Mouse (Mus musculus): ENCODE measurements around the gene Rpn1. TPM values are rescaled to one million over a fixed set of nuclear protein-coding genes. Genes with fewer than 3 reads are reported as not detected.

Gene Rpn1
- polyA plus RNA-seq, 1 experiment from 2014 or later, result 274 TPM

DNA sequence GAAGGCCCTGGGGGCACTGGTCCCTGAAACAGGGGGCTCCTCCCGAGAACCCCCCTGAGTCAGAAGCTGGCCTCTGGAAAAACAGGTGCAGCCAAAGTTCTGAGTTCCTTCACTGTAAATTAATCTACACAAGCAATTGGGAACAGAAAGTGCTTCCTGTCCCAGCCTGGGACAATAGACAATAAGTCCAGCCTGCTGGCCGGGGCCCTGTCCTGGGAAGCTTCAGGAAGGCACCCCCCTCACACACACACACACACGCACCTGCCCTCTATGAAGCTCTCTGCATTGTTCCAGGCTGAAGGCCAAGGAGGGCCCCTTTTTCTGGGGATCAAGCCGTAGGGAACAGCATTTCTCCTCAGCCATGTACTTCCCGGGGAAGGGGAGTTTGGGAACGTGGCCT lies 49.6 kb downstream of the Rpn1 start:
- WGBS, result 65% methylated on average over 6 of the region's 6 CpGs
- no peak overlapping the region for H3K4me2 ChIP-seq (ENCODE audit: low read depth, low read length, severe bottlenecking)
- no peaks in the 10 kb centered on the region for H3K9me3 ChIP-seq (ENCODE audit: control insufficient read depth, low read length)
- H3K27ac ChIP-seq (ENCODE audit: low read depth, low read length), result no peak overlapping the region
- H3K36me3 ChIP-seq (ENCODE audit: control insufficient read depth, insufficient read depth, low read length), result no peaks in the 10 kb centered on the region
- no peak overlapping the region for H3K9ac ChIP-seq (ENCODE audit: low read length)
- H3K27me3 ChIP-seq (ENCODE audit: control insufficient read depth, insufficient read depth, low read length), result no peaks in the 10 kb centered on the region
- H3K4me3 ChIP-seq (ENCODE audit: low read depth, low read length), result no peak overlapping the region
- ATAC-seq (replicated peaks; ENCODE audit: low FRiP score), result no peak
- DNase-seq (ENCODE audit: low spot score), result no peak
- peaks cover 4% of the 10 kb centered on the region; the same call in 1 of the 2 replicates for H3K4me1 ChIP-seq (replicated peaks; ENCODE audit: control insufficient read depth, insufficient read depth, low read length)

DNA sequence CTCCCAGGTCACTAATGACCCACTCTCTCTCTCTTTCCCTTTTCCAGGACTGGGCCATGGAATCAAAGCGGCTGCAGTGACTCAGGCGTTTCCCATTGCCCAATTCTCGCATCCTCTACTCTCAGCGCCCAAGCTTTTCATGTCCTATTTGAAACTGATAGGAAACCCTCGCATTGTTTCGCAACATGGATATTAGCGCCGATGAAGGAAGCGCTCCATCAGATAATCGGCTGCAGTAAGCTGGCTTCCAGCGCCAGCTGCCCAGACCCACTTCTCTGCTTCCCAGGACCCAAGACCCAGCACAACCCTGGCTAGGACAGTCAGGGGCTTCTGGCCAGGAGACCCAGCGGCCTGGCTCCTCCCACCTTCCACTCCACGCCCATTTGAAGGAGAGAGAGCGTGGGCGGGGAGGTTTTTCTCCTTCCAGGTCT lies 51.9 kb downstream of the Rpn1 start:
- H3K4me2 ChIP-seq (ENCODE audit: low read depth, low read length, severe bottlenecking), result peak overlapping the region; percentile 26; the same call in 1 of the 2 replicates
- H3K4me3 ChIP-seq (ENCODE audit: low read depth, low read length), result no peak overlapping the region
- no peak for DNase-seq (ENCODE audit: low spot score)
- H3K36me3 ChIP-seq (ENCODE audit: control insufficient read depth, insufficient read depth, low read length), result no peaks in the 10 kb centered on the region
- H3K27me3 ChIP-seq (ENCODE audit: control insufficient read depth, insufficient read depth, low read length), result no peaks in the 10 kb centered on the region
- H3K9ac ChIP-seq (ENCODE audit: low read length), result peak overlapping the region; percentile 32; the same call in 1 of the 2 replicates
- peaks cover 4% of the 10 kb centered on the region; the same call in 1 of the 2 replicates for H3K4me1 ChIP-seq (replicated peaks; ENCODE audit: control insufficient read depth, insufficient read depth, low read length)
- ATAC-seq (replicated peaks; ENCODE audit: low FRiP score), result 0 out of 2 replicates have a peak, but pooled peaks have one; percentile 39
- WGBS, result 35% methylated on average over 15 of the region's 15 CpGs
- no peak overlapping the region for H3K27ac ChIP-seq (ENCODE audit: low read depth, low read length)
- no peaks in the 10 kb centered on the region for H3K9me3 ChIP-seq (ENCODE audit: control insufficient read depth, low read length)

DNA sequence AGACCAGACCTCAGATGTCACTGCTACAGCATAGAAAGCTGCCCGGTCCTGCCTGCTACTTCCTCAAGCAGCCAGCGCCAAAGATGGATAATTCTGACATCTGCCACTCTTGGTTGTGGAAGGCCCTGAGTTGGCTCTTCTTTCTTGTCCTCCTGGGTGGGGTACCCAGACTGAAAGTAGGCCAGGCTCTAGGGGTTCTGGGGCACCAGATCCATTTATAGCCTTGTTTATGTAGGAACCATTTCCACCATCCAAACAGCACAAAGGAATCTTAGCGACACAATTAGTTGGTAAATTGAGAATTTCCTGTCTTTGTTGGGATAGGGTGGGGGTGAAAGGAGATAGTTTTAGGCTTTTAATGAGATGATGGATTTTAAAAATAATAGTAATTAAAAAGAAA lies 54.2 kb downstream of the Rpn1 start:
- no peaks in the 10 kb centered on the region for H3K36me3 ChIP-seq (ENCODE audit: control insufficient read depth, insufficient read depth, low read length)
- H3K9ac ChIP-seq (ENCODE audit: low read length), result no peak overlapping the region
- WGBS, result 88% methylated on average over 3 of the region's 3 CpGs
- H3K4me2 ChIP-seq (ENCODE audit: low read depth, low read length, severe bottlenecking), result no peak overlapping the region
- peaks cover 4% of the 10 kb centered on the region; the same call in 1 of the 2 replicates for H3K4me1 ChIP-seq (replicated peaks; ENCODE audit: control insufficient read depth, insufficient read depth, low read length)
- no peak overlapping the region for H3K27ac ChIP-seq (ENCODE audit: low read depth, low read length)
- no peaks in the 10 kb centered on the region for H3K27me3 ChIP-seq (ENCODE audit: control insufficient read depth, insufficient read depth, low read length)
- H3K9me3 ChIP-seq (ENCODE audit: control insufficient read depth, low read length), result no peaks in the 10 kb centered on the region
- DNase-seq (ENCODE audit: low spot score), result no peak
- ATAC-seq (replicated peaks; ENCODE audit: low FRiP score), result no peak
- no peak overlapping the region for H3K4me3 ChIP-seq (ENCODE audit: low read depth, low read length)

DNA sequence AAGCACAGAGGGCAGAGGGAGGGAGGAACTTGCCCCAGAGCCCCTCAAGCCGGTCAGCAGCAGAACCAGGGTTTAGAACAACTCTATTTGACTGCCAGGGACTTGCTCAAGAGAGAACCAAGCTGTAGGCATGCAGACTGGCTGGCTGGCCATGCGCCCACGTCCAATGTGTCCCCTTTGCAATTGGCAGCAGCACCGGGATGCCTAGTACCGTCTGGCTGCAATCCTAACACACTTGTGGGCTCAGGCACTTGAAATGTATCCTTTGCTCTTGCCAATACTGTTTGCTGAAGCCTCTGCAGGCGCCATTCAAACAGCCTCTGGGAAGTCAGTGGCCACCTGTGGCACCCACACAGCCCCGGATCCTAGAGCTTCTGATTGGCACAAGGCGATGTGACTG lies 56.0 kb downstream of the Rpn1 start:
- DNase-seq (ENCODE audit: low spot score), result no peak
- WGBS, result 70% methylated on average over 8 of the region's 8 CpGs
- ATAC-seq (replicated peaks; ENCODE audit: low FRiP score), result no peak

DNA sequence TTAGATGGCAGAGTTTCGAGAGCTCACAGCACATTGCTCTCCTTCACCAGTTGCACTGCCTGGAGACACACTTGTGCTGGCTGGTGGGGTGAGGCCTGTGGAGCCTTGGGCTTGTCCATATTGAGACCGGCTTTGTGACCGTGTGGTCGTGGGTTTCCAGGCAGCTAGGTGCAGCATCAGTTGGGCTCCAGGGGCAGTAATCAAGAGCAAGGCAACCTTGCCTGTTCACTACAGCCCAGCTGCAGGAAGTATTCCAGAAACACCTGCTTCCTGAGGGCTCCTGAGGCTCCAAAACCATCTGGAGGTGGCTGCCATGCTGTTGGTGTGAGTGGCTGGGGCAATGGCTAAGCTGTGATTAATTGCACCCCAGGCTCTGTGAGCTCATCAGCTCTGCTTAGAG lies 61.5 kb downstream of the Rpn1 start:
- Histone ChIP-seq H3K36me3 (ENCODE audit: control insufficient read depth, insufficient read depth, low read length) (no peaks in the 10 kb centered on the region), H3K27ac (ENCODE audit: low read depth, low read length) (no peak overlapping the region), H3K4me3 (ENCODE audit: low read depth, low read length) (no peak overlapping the region), H3K4me2 (ENCODE audit: low read depth, low read length, severe bottlenecking) (no peak overlapping the region), H3K27me3 (ENCODE audit: control insufficient read depth, insufficient read depth, low read length) (no peaks in the 10 kb centered on the region), H3K9ac (ENCODE audit: low read length) (no peak overlapping the region), H3K4me1 (replicated peaks; ENCODE audit: control insufficient read depth, insufficient read depth, low read length) (no peaks in the 10 kb centered on the region), H3K9me3 (ENCODE audit: control insufficient read depth, low read length) (no peaks in the 10 kb centered on the region)
- ATAC-seq (replicated peaks; ENCODE audit: low FRiP score), result no peak
- no peak for DNase-seq (ENCODE audit: low spot score)
- WGBS, result 93% methylated on average over 4 of the region's 4 CpGs

More for the DNA sequence above, 56.0 kb downstream of the Rpn1 start:
- H3K36me3 ChIP-seq (ENCODE audit: control insufficient read depth, insufficient read depth, low read length), result no peaks in the 10 kb centered on the region
- H3K9ac ChIP-seq (ENCODE audit: low read length), result no peak overlapping the region
- no peak overlapping the region for H3K27ac ChIP-seq (ENCODE audit: low read depth, low read length)
- peaks cover 4% of the 10 kb centered on the region; the same call in 1 of the 2 replicates for H3K4me1 ChIP-seq (replicated peaks; ENCODE audit: control insufficient read depth, insufficient read depth, low read length)
- no peaks in the 10 kb centered on the region for H3K27me3 ChIP-seq (ENCODE audit: control insufficient read depth, insufficient read depth, low read length)
- no peak overlapping the region for H3K4me2 ChIP-seq (ENCODE audit: low read depth, low read length, severe bottlenecking)
- no peak overlapping the region for H3K4me3 ChIP-seq (ENCODE audit: low read depth, low read length)
- no peaks in the 10 kb centered on the region for H3K9me3 ChIP-seq (ENCODE audit: control insufficient read depth, low read length)

DNA sequence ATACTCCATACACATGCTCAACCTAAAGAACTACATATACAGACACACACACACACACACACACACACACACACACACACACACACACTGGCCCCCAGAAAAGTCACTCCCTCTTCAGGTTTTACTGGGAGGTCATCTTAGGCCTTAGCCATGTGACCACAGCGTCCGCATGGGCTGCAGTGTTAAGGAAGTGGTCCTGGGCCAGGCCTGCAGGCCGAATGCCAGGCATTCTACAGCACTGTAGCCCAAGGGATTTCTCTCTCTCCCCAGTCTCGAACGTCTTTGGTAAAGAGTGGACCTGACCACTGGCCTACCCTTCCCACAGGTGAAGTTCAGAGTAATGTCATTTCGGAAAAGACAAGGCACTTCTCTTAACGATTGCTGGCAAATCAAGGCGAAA lies 62.3 kb downstream of the Rpn1 start:
- Histone ChIP-seq H3K27ac (ENCODE audit: low read depth, low read length) (no peak overlapping the region), H3K36me3 (ENCODE audit: control insufficient read depth, insufficient read depth, low read length) (no peaks in the 10 kb centered on the region)
- no peak for ATAC-seq (replicated peaks; ENCODE audit: low FRiP score)

DNA sequence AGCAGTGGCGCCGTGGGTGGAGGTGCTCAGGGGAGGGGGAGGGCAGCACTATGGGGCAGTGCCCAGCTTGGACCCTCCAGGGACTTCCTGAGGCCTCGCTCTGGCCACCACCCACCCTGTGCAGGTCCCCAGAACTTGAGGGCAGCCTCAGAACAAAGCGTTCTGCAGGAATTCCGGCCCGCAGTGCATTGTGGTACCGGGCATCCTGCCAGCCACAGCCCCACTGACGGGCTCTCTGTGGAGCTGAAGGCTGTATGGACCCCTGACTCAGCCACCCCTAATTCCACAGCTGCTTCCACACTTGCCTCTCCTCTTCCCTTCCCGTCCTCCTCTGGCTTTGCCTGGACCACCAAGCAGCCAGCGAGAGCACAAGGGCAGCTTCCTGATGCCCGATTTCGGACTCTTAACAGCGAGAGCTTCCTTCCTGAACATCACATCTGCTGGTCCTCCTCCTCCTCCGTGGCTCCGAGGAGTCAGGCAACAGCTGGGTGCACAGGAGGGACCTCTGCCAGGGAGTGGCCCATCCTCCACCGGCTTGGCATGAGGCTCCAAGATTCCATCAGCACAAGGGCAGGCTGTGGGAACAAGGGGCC lies 63.2 kb downstream of the Rpn1 start:
- WGBS, result 85% methylated on average over 16 of the region's 16 CpGs

More for the DNA sequence above, 62.3 kb downstream of the Rpn1 start:
- no peak for DNase-seq (ENCODE audit: low spot score)
- H3K4me1 ChIP-seq (replicated peaks; ENCODE audit: control insufficient read depth, insufficient read depth, low read length), result no peaks in the 10 kb centered on the region
- no peak overlapping the region for H3K9ac ChIP-seq (ENCODE audit: low read length)
- 83% methylated on average over 8 of the region's 8 CpGs for WGBS
- no peaks in the 10 kb centered on the region for H3K9me3 ChIP-seq (ENCODE audit: control insufficient read depth, low read length)
- H3K4me3 ChIP-seq (ENCODE audit: low read depth, low read length), result no peak overlapping the region
- no peak overlapping the region for H3K4me2 ChIP-seq (ENCODE audit: low read depth, low read length, severe bottlenecking)
- H3K27me3 ChIP-seq (ENCODE audit: control insufficient read depth, insufficient read depth, low read length), result no peaks in the 10 kb centered on the region

DNA sequence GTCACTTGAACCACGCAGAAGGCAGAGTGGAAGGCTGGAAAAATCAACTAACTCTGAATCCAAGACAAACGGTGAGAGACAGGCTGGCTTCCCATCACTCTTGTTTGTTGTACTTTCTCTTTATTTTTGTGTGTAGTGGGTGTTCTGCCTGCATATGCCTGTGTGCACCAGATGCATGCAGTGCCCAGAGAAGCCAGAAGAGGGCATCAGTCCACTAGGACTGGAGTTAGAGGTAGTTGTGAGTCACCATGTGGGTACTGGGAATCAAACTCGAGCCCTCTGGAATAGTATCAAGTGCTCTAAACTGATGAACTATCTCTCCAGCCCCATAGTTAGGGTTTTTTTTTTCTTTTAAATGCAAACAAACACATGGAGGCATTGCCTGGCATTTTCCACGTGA lies 67.1 kb downstream of the Rpn1 start:
- no peak overlapping the region for H3K4me3 ChIP-seq (ENCODE audit: low read depth, low read length)
- no peaks in the 10 kb centered on the region for H3K36me3 ChIP-seq (ENCODE audit: control insufficient read depth, insufficient read depth, low read length)
- no peaks in the 10 kb centered on the region for H3K9me3 ChIP-seq (ENCODE audit: control insufficient read depth, low read length)
- no peak overlapping the region for H3K9ac ChIP-seq (ENCODE audit: low read length)
- H3K27me3 ChIP-seq (ENCODE audit: control insufficient read depth, insufficient read depth, low read length), result no peaks in the 10 kb centered on the region
- H3K4me2 ChIP-seq (ENCODE audit: low read depth, low read length, severe bottlenecking), result no peak overlapping the region
- WGBS, result 76% methylated on average over 4 of the region's 4 CpGs
- no peak for ATAC-seq (replicated peaks; ENCODE audit: low FRiP score)
- no peak overlapping the region for H3K27ac ChIP-seq (ENCODE audit: low read depth, low read length)
- DNase-seq (ENCODE audit: low spot score), result no peak
- no peaks in the 10 kb centered on the region for H3K4me1 ChIP-seq (replicated peaks; ENCODE audit: control insufficient read depth, insufficient read depth, low read length)

More for the DNA sequence above, 63.2 kb downstream of the Rpn1 start:
- Histone ChIP-seq H3K9ac (ENCODE audit: low read length) (no peak overlapping the region), H3K36me3 (ENCODE audit: control insufficient read depth, insufficient read depth, low read length) (no peaks in the 10 kb centered on the region), H3K9me3 (ENCODE audit: control insufficient read depth, low read length) (no peaks in the 10 kb centered on the region), H3K4me3 (ENCODE audit: low read depth, low read length) (no peak overlapping the region), H3K27me3 (ENCODE audit: control insufficient read depth, insufficient read depth, low read length) (no peaks in the 10 kb centered on the region), H3K27ac (ENCODE audit: low read depth, low read length) (no peak overlapping the region), H3K4me1 (replicated peaks; ENCODE audit: control insufficient read depth, insufficient read depth, low read length) (no peaks in the 10 kb centered on the region), H3K4me2 (ENCODE audit: low read depth, low read length, severe bottlenecking) (no peak overlapping the region)
- no peak for ATAC-seq (replicated peaks; ENCODE audit: low FRiP score)
- no peak for DNase-seq (ENCODE audit: low spot score)

DNA sequence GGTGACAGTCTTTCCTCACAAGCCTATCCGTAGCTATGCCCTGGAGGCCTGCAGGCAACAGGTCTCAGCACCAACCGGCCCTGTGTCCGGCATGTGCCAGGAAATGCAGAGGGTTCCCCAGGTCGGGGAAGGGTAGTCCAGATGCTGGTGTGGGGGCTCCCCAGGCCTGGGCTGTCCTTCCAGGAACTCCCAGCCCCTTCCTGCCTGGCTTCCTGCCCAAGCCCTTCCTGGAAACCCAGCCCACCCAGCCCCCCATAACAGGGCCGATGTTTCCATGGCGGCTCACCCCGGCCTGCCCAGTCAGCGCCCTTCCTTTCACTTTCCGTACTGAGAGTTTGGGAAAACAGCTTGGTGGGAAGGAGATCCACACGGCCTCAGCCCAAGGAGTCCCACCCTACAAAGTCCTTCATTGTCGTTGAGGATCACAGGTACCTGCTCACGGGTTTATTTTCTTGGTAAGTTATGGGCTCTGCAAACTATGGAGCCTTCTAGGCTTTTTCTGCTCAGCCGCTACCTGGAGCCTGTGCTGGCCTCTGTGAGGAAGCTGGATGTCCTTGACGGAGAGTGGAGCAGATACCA lies 67.9 kb downstream of the Rpn1 start:
- DNase-seq (ENCODE audit: low spot score) (no peak), ATAC-seq (replicated peaks; ENCODE audit: low FRiP score) (no peak)
- 85% methylated on average over 14 of the region's 14 CpGs for WGBS
- H3K4me3 ChIP-seq (ENCODE audit: low read depth, low read length), result no peak overlapping the region
- H3K9me3 ChIP-seq (ENCODE audit: control insufficient read depth, low read length), result no peaks in the 10 kb centered on the region
- no peaks in the 10 kb centered on the region for H3K27me3 ChIP-seq (ENCODE audit: control insufficient read depth, insufficient read depth, low read length)
- no peaks in the 10 kb centered on the region for H3K36me3 ChIP-seq (ENCODE audit: control insufficient read depth, insufficient read depth, low read length)
- no peak overlapping the region for H3K4me2 ChIP-seq (ENCODE audit: low read depth, low read length, severe bottlenecking)
- H3K9ac ChIP-seq (ENCODE audit: low read length), result no peak overlapping the region
- no peak overlapping the region for H3K27ac ChIP-seq (ENCODE audit: low read depth, low read length)
- H3K4me1 ChIP-seq (replicated peaks; ENCODE audit: control insufficient read depth, insufficient read depth, low read length), result no peaks in the 10 kb centered on the region
